Comparison of ENCODE assay signal across 27 mouse cellular contexts in genomic region chr17:14557214-14557613, GRCm38 (mm10).
"Had no signal": no experiment of that assay in that cellular context is flagged by ENCODE, and none has a peak within 500 bp of the region (broad histone marks: within the 10 kb centered on the region; RNA-seq: fewer than 3 reads in every experiment).

No protein-coding gene starts in this region.

- H3K4me2 ChIP-seq: heart, embryonic 11.5 days; hindbrain, embryonic 12.5 days; hindbrain, embryonic 14.5 days; intestine, embryonic 15.5 days; kidney, embryonic 15.5 days; liver, embryonic 11.5 days; liver, embryonic 13.5 days; liver, embryonic 15.5 days had no signal

- DNase-seq: gastrocnemius, postnatal 10 days; gastrocnemius, postnatal 25 days; heart, adult 2 months; heart, postnatal 10 days; heart, postnatal 4 days; kidney, adult 2 months; kidney, adult 9 months; kidney, postnatal 14 days; kidney, postnatal 36 days; layer of hippocampus, adult 9-11 months; layer of hippocampus, postnatal 36 days; left cerebral cortex, postnatal 4 days; liver; liver, embryonic 13.5 days; liver, postnatal 0 days had no signal

- H3K9me3 ChIP-seq: hindbrain, embryonic 10.5 days; hindbrain, embryonic 12.5 days; intestine, embryonic 15.5 days; kidney, embryonic 15.5 days; liver, embryonic 13.5 days; liver, embryonic 15.5 days had no signal

- H3K36me3 ChIP-seq: hindbrain, embryonic 10.5 days; hindbrain, embryonic 12.5 days; intestine, embryonic 15.5 days; kidney, embryonic 15.5 days; liver, embryonic 13.5 days; liver, embryonic 15.5 days had no signal

- ATAC-seq: hindbrain, embryonic 16.5 days; inflammation-experienced regulatory T-cells, adult 6 months; intestine, embryonic 15.5 days; intestine, postnatal 0 days; liver, postnatal 0 days had no signal

- H3K9ac ChIP-seq: hindbrain, embryonic 12.5 days; hindbrain, embryonic 14.5 days; intestine, embryonic 15.5 days; kidney, embryonic 15.5 days; liver, embryonic 13.5 days; liver, embryonic 15.5 days; liver, postnatal 0 days had no signal

- H3K4me1 ChIP-seq: hindbrain, embryonic 12.5 days; intestine, embryonic 15.5 days; kidney, embryonic 15.5 days; liver, embryonic 13.5 days; liver, embryonic 15.5 days had no signal

- H3K27me3 ChIP-seq: hindbrain, embryonic 12.5 days; intestine, embryonic 15.5 days; kidney, embryonic 15.5 days; liver, embryonic 13.5 days; liver, embryonic 15.5 days had no signal

- H3K4me3 ChIP-seq: heart, adult 2 months; hindbrain, embryonic 10.5 days; hindbrain, embryonic 12.5 days; intestine, embryonic 15.5 days; kidney, embryonic 15.5 days; liver, embryonic 13.5 days; liver, embryonic 15.5 days had no signal

- H3K27ac ChIP-seq: heart, adult 2 months; hindbrain, embryonic 10.5 days; hindbrain, embryonic 12.5 days; hindbrain, embryonic 14.5 days; intestine, embryonic 15.5 days; kidney, embryonic 15.5 days; kidney, postnatal 0 days; liver, embryonic 13.5 days; liver, embryonic 15.5 days had no signal
